Mouse (Mus musculus) thymus, adult 18-20 months (tissue): ENCODE measurements around the gene Fbxo11.
"Not testable (repeated sequence)": the region's sequence is repeated elsewhere in the genome, so short reads cannot be mapped to it uniquely, and the experiment has no call there.

Source experiments
- DNase-seq, 2 experiments: peaks; one replicate each; pipeline ENCODE4 v3.0.0; 2022; ENCODE audit warnings: mixed read lengths in 2 of 2

The Fbxo11 gene

GRCm38 (mm10) chr17:88006956-88007355 is 58.1 kb downstream of the Fbxo11 start:
- DNase-seq = no peak

GRCm38 (mm10) chr17:88004892-88005291 is 60.2 kb downstream of the Fbxo11 start:
- no peak for DNase-seq

- DNase-seq = no peak
These were observed 67.3 kb downstream of the Fbxo11 start for GRCm38 (mm10) chr17:87997808-87998207.

GRCm38 (mm10) chr17:87993338-87993737 is 71.8 kb downstream of the Fbxo11 start:
- DNase-seq = no peak

GRCm38 (mm10) chr17:87992154-87992553 is 72.9 kb downstream of the Fbxo11 start:
- no peak for DNase-seq

GRCm38 (mm10) chr17:87987507-87987906 is 77.6 kb downstream of the Fbxo11 start:
- no peak for DNase-seq

- no peak for DNase-seq
These were observed 79.2 kb downstream of the Fbxo11 start for GRCm38 (mm10) chr17:87985916-87986315.

- DNase-seq = no peak
These were observed 80.5 kb downstream of the Fbxo11 start for GRCm38 (mm10) chr17:87984440-87985214.

GRCm38 (mm10) chr17:87983313-87983712 is 81.8 kb downstream of the Fbxo11 start:
- DNase-seq = no peak

- no peak for DNase-seq
These were observed 83.0 kb downstream of the Fbxo11 start for GRCm38 (mm10) chr17:87982112-87982511.

- DNase-seq = not testable (repeated sequence)
These were observed 85.4 kb downstream of the Fbxo11 start for GRCm38 (mm10) chr17:87979696-87980095.

GRCm38 (mm10) chr17:87976927-87977326 is 88.2 kb downstream of the Fbxo11 start:
- not testable (repeated sequence) for DNase-seq

- DNase-seq = no peak
These were observed 88.8 kb downstream of the Fbxo11 start for GRCm38 (mm10) chr17:87976154-87976806.

- DNase-seq = peak; percentile 66 to 74
These were observed 89.8 kb downstream of the Fbxo11 start for GRCm38 (mm10) chr17:87975229-87975853.

GRCm38 (mm10) chr17:87974629-87975228 is 90.4 kb downstream of the Fbxo11 start, which contains the start of gene Msh6:
Gene Msh6, plus strand, starts transcription at chr17:87975062.
- DNase-seq = peak; percentile 98 to 99

GRCm38 (mm10) chr17:87973261-87974167 is 91.6 kb downstream of the Fbxo11 start:
- DNase-seq = no peak

- no peak for DNase-seq
These were observed 92.2 kb downstream of the Fbxo11 start for GRCm38 (mm10) chr17:87972856-87973255.

- not testable (repeated sequence) for DNase-seq
These were observed 93.1 kb downstream of the Fbxo11 start for GRCm38 (mm10) chr17:87971696-87972591.

- DNase-seq = not testable (repeated sequence)
These were observed 96.6 kb downstream of the Fbxo11 start for GRCm38 (mm10) chr17:87968483-87968926.

- no peak for DNase-seq
These were observed 101.7 kb downstream of the Fbxo11 start for GRCm38 (mm10) chr17:87963081-87964075.
